Mouse (Mus musculus) hindbrain, embryonic 12.5 days (tissue): ENCODE data around the gene Pitpnc1. TPM values are rescaled to one million over a fixed set of nuclear protein-coding genes. Genes with fewer than 3 reads are reported as not detected.

Source experiments
- ATAC-seq: fragments of 200-750 bp; cut with Nextera tagmentation; 2 replicates; pipeline ENCODE4 v1.8.0; 2017; ENCODE audit warnings: moderate TSS enrichment; ENCODE audit not compliant: low FRiP score
- H3K27ac ChIP-seq: fragments of 300-500 bp; sonication (generic); 2 replicates; pipeline ENCODE4 v1.5.1; 2016; ENCODE audit warnings: mild to moderate bottlenecking
- H3K27me3 ChIP-seq: fragments of 300-500 bp; sonication (generic); 2 replicates; pipeline ENCODE4 v1.6.1; 2016; ENCODE audit warnings: mild to moderate bottlenecking
- H3K36me3 ChIP-seq: fragments of 300-500 bp; sonication (generic); 2 replicates; pipeline ENCODE4 v1.6.1; 2016; ENCODE audit warnings: mild to moderate bottlenecking
- H3K4me1 ChIP-seq: fragments of 300-500 bp; sonication (generic); 2 replicates; pipeline ENCODE4 v1.6.1; 2016
- H3K4me2 ChIP-seq: fragments of 300-500 bp; sonication (generic); replicated peaks from 2 replicates; pipeline ENCODE4 v1.6.1; 2016; ENCODE audit warnings: mild to moderate bottlenecking
- H3K4me3 ChIP-seq: fragments of 300-500 bp; sonication (generic); 2 replicates; pipeline ENCODE4 v1.5.1; 2016; ENCODE audit warnings: mild to moderate bottlenecking
- H3K9ac ChIP-seq: fragments of 300-500 bp; sonication (generic); 2 replicates; pipeline ENCODE4 v1.6.1; 2016; ENCODE audit warnings: mild to moderate bottlenecking, moderate library complexity
- H3K9me3 ChIP-seq: fragments of 300-500 bp; sonication (generic); replicated peaks from 2 replicates; pipeline ENCODE4 v1.6.1; 2016; ENCODE audit warnings: mild to moderate bottlenecking
- WGBS: fragments of 180-500 bp; shearing (Covaris S2); methylation state at CpG from one replicate; pipeline ENCODE4 v1.1.7; 2016; 5-methylcytosine and 5-hydroxymethylcytosine counted together
- polyA plus RNA-seq: library from polyadenylated mRNA; unstranded; fragments of >200 nt; fragmentation: Nextera tagmentation; extraction: Ambion mirVana; gene quantifications from 2 replicates; pipeline ENCODE4 v1.2.1, GENCODE M21; 2016

The Pitpnc1 gene
- polyA plus RNA-seq, 1 experiment from 2014 or later = 36.5 TPM

DNA sequence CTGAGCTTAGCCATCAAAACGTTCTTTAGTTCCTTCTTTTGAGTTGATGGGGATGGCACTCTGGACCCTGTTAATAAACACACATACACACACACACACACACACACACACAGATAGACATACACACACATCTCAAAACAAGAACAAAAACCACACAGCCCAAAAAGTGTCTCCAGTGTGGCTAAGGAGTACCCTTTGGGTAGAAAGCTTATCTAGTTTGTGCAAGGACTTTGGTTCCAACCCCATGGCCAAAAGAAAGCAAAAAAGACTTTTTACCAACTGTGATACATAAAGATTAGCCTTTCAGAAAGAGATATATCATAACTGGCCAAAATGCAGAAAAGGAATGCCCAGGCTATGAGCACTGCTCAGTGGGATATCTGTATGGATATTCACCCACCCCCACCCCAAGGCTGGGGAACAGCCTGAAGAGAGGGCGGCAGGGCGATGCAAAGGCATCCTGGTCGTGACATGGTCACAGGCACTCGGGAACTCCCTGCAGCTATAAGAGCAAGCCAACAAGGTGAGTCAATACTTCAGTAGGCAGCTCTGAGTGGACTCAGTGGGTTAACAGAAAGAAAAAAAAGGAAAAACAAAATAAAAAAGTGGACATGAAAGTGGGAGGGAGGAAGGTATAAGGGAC is 60.3 kb downstream of the Pitpnc1 start:
- Histone ChIP-seq H3K4me1 (peaks cover 24% of the 10 kb centered on the region), H3K4me3 (no peak overlapping the region), H3K27me3 (no peaks in the 10 kb centered on the region), H3K27ac (no peak overlapping the region), H3K4me2 (no peak overlapping the region), H3K9me3 (no peaks in the 10 kb centered on the region), H3K36me3 (no peaks in the 10 kb centered on the region), H3K9ac (no peak overlapping the region)
- no peak for ATAC-seq
- 69% methylated on average over 5 of the region's 5 CpGs for WGBS

GRCm38 (mm10) chr11:107408886-107409285 is 61.6 kb downstream of the Pitpnc1 start:
- no peaks in the 10 kb centered on the region for H3K36me3 ChIP-seq
- ATAC-seq = no peak

DNA sequence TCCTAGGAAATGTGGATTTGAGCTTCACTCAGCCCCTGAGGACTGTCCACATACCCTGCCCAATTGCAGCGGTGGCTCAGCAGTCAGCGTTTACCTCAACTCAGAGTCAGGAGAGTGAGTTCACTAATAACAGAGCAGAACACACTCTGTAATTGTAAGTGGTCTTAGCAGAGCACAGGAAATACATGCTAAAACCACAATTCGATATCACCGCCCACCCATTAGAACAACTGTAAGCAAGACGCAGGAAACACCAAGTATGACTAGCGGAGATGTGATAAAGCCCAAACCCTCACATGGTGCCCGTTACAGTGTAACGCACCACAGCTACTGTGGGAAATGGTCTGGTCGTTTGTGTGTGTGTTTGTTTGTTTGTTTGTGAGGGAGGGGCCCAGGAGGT is 62.8 kb downstream of the Pitpnc1 start:
- 93% methylated on average over 9 of the region's 9 CpGs for WGBS
- ATAC-seq = no peak
- H3K4me1 ChIP-seq = peaks cover 7% of the 10 kb centered on the region

More at GRCm38 (mm10) chr11:107408886-107409285, 61.6 kb downstream of the Pitpnc1 start:
- WGBS = 90% methylated on average over 7 of the region's 7 CpGs
- Histone ChIP-seq H3K4me2 (no peak overlapping the region), H3K9me3 (no peaks in the 10 kb centered on the region), H3K4me3 (no peak overlapping the region), H3K27me3 (no peaks in the 10 kb centered on the region), H3K9ac (no peak overlapping the region), H3K27ac (no peak overlapping the region), H3K4me1 (peaks cover 14% of the 10 kb centered on the region)

GRCm38 (mm10) chr11:107405606-107406333 is 64.7 kb downstream of the Pitpnc1 start:
- WGBS = 97% methylated on average over 11 of the region's 11 CpGs
- no peaks in the 10 kb centered on the region for H3K4me1 ChIP-seq
- ATAC-seq = no peak
- H3K9me3 ChIP-seq = no peaks in the 10 kb centered on the region
- no peak overlapping the region for H3K9ac ChIP-seq
- H3K27me3 ChIP-seq = no peaks in the 10 kb centered on the region
- H3K27ac ChIP-seq = no peak overlapping the region
- no peak overlapping the region for H3K4me3 ChIP-seq
- no peaks in the 10 kb centered on the region for H3K36me3 ChIP-seq
- H3K4me2 ChIP-seq = no peak overlapping the region

More for the DNA sequence above, 62.8 kb downstream of the Pitpnc1 start:
- Histone ChIP-seq H3K27ac (no peak overlapping the region), H3K4me3 (no peak overlapping the region), H3K36me3 (no peaks in the 10 kb centered on the region), H3K27me3 (no peaks in the 10 kb centered on the region), H3K4me2 (no peak overlapping the region), H3K9ac (no peak overlapping the region), H3K9me3 (no peaks in the 10 kb centered on the region)

- H3K9me3 ChIP-seq = no peaks in the 10 kb centered on the region
- H3K27ac ChIP-seq = no peak overlapping the region
- no peak overlapping the region for H3K4me2 ChIP-seq
- no peak for ATAC-seq
- WGBS = 79% methylated on average over 10 of the region's 10 CpGs
- H3K4me3 ChIP-seq = no peak overlapping the region
- no peak overlapping the region for H3K9ac ChIP-seq
- H3K36me3 ChIP-seq = no peaks in the 10 kb centered on the region
- no peaks in the 10 kb centered on the region for H3K27me3 ChIP-seq
- no peaks in the 10 kb centered on the region for H3K4me1 ChIP-seq
These were observed 67.2 kb downstream of the Pitpnc1 start for GRCm38 (mm10) chr11:107403309-107403708.

DNA sequence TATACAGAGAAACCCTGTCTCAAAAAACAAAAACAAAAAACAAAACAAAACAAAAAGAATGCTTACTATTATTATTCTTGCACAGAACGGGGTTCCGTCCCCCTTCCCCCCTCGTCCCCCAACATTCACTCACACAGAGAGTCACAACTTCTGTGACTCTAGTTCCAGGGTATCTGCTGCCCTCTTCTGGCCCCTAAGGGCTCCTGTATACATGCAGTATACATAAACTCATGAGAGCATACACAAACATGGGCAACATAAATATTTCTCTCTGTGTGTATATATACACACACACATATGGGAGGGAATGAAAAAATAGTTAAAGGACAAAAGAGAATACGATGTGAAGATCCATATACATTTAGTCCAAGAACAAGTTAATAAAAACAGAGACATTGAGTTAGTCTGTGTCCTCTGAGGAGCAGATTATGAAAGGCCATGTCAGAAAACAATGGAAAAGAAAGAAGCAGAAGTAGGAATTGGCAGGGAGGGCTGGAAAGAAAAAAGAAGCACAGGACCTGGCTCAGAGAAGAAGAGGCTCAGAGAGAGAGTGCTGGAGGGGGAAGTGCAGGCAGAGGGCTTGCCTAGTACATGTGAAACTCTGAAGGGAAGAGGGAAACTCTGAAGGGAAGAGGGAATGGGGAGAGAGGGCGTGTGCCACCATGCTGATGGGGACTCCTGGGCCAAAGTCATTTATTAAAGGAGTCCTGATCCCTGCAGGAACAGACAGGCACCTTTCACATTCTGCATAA is 68.5 kb downstream of the Pitpnc1 start:
- H3K27me3 ChIP-seq = no peaks in the 10 kb centered on the region
- 93% methylated on average over 5 of the region's 5 CpGs for WGBS
- H3K27ac ChIP-seq = no peak overlapping the region
- H3K36me3 ChIP-seq = no peaks in the 10 kb centered on the region
- H3K9me3 ChIP-seq = no peaks in the 10 kb centered on the region
- no peak for ATAC-seq
- no peak overlapping the region for H3K9ac ChIP-seq
- H3K4me3 ChIP-seq = no peak overlapping the region
- H3K4me2 ChIP-seq = no peak overlapping the region
- peaks cover 6% of the 10 kb centered on the region; the same call in 1 of the 2 replicates for H3K4me1 ChIP-seq

DNA sequence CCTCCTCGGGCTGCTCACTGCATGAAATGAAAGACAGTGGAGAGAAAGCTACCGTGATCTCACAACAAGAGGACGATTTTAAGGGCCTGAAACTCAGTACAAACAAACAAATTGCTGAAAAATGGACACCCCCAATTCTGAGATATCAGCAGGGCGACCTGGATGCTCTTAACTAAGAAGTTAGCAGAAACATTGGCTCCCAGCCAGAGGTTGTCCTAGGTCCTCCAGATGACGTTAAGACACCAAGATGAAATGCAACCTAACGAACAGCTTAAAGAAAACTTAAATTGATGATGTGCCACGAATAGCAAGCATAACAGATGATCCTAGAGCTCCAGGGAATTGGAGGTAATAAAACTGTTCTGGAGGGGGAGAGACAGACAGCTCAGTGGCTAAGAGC is 69.7 kb downstream of the Pitpnc1 start:
- H3K27ac ChIP-seq = no peak overlapping the region
- no peak for ATAC-seq
- H3K9ac ChIP-seq = no peak overlapping the region
- H3K9me3 ChIP-seq = no peaks in the 10 kb centered on the region
- 80% methylated on average over 7 of the region's 7 CpGs for WGBS
- no peaks in the 10 kb centered on the region for H3K27me3 ChIP-seq
- H3K4me2 ChIP-seq = no peak overlapping the region
- H3K4me3 ChIP-seq = no peak overlapping the region
- peaks cover 6% of the 10 kb centered on the region; the same call in 1 of the 2 replicates for H3K4me1 ChIP-seq
- no peaks in the 10 kb centered on the region for H3K36me3 ChIP-seq

DNA sequence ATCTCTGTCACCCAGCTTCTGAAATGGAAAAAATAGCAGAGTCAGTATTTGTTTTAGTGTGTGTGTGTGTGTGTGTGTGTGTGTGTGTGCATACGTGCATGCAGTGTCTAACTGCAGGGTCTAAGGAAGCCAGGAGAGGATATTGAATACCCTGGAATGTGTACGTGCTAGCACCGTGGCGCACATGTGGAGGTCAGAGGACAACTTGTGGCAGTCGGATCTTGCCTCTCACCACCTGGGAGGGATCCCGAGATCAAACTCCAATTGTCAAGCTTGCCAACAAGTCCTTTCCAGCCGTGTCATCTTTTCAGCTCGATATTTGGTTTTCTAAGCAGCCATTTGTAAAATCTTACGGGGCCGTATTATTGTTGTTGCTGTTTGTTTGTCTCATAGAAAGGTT is 70.5 kb downstream of the Pitpnc1 start:
- Histone ChIP-seq H3K9ac (no peak overlapping the region), H3K4me3 (no peak overlapping the region), H3K9me3 (no peaks in the 10 kb centered on the region), H3K4me1 (peaks cover 6% of the 10 kb centered on the region; the same call in 1 of the 2 replicates), H3K4me2 (no peak overlapping the region), H3K36me3 (no peaks in the 10 kb centered on the region), H3K27me3 (no peaks in the 10 kb centered on the region), H3K27ac (no peak overlapping the region)
- 73% methylated on average over 10 of the region's 10 CpGs for WGBS
- no peak for ATAC-seq

DNA sequence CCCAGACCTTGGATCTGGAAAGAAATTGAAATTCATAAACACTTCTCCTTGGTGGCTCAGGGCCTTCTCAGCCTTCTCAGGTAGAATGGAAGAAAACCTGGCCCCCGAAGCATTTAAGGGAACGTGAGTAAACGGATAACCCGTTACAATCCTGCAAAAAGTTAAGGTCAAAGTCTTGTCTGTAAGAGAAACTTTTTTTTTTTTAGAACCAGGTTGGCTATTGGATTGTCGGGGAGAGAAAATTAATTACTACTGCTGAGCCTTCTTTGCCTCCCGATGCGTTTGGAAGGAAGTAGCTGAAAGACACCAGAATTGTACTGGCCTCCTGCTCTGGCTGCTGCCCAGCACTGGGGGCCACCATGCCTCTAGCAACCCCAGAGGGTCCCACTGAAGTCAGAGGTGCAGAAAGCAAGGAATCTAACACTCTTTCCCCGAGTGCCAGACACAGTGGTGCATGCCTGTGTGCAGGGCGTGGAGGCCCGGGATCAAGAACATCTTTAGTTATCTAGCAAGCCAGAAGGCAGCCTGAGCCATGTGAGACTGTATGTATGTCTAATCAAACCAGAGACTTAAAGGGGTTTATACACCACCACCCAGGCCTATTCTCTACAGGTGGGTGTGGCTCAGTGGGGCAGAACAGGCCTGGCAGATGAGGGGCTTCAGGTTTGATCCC is 73.0 kb downstream of the Pitpnc1 start:
- no peak for ATAC-seq
- 81% methylated on average over 10 of the region's 10 CpGs for WGBS
- Histone ChIP-seq H3K4me3 (no peak overlapping the region), H3K27me3 (no peaks in the 10 kb centered on the region), H3K27ac (no peak overlapping the region), H3K9me3 (no peaks in the 10 kb centered on the region), H3K9ac (no peak overlapping the region), H3K36me3 (no peaks in the 10 kb centered on the region), H3K4me1 (peaks cover 6% of the 10 kb centered on the region; the same call in 1 of the 2 replicates), H3K4me2 (no peak overlapping the region)

- Histone ChIP-seq H3K4me2 (no peak overlapping the region), H3K36me3 (no peaks in the 10 kb centered on the region), H3K4me1 (peaks cover 22% of the 10 kb centered on the region), H3K27ac (no peak overlapping the region), H3K4me3 (no peak overlapping the region), H3K27me3 (no peaks in the 10 kb centered on the region), H3K9me3 (no peaks in the 10 kb centered on the region), H3K9ac (no peak overlapping the region)
- WGBS = 85% methylated on average over 3 of the region's 3 CpGs
- ATAC-seq = no peak
These were observed 76.3 kb downstream of the Pitpnc1 start for GRCm38 (mm10) chr11:107394245-107394644.

GRCm38 (mm10) chr11:107393828-107394165 is 76.7 kb downstream of the Pitpnc1 start:
- H3K9ac ChIP-seq = no peak overlapping the region
- H3K27me3 ChIP-seq = no peaks in the 10 kb centered on the region
- no peaks in the 10 kb centered on the region for H3K9me3 ChIP-seq
- no peak overlapping the region for H3K27ac ChIP-seq
- no peaks in the 10 kb centered on the region for H3K36me3 ChIP-seq
- H3K4me1 ChIP-seq = peaks cover 22% of the 10 kb centered on the region
- H3K4me3 ChIP-seq = no peak overlapping the region
- 91% methylated on average over 12 of the region's 12 CpGs for WGBS
- no peak for ATAC-seq
- no peak overlapping the region for H3K4me2 ChIP-seq

DNA sequence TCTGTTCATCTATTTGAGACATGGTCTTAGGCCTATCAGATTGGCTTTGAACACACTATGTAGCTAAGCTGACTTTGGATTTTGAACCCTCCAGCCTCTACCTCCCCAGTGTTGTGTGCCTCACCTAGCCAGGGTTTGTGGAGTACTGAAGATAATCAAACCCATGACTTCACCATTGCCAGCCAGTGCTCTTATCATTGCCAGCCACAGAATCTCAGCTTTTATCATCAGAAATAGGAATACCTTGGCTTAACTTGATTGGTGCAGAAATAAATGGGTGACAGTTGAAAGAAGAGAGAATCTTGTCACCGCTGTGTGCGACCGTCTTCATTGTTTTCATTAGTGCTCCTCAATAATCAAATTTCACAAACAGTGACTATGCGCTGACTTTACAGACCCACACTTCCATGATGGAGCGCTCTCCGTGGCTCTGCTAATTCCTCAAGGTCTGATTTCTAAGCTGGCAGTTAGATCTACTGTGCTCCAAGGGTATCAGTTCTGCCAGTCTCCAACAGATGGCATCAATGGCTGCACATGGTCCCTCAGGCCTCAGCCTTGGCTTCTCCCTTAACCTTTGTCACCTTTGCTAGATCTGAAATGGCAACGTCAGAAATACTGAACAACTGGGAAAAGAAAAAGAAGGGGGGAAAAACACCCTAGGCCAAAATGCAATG is 77.2 kb downstream of the Pitpnc1 start:
- Histone ChIP-seq H3K27me3 (no peaks in the 10 kb centered on the region), H3K9ac (no peak overlapping the region), H3K9me3 (no peaks in the 10 kb centered on the region), H3K4me1 (peaks cover 22% of the 10 kb centered on the region), H3K36me3 (no peaks in the 10 kb centered on the region), H3K4me2 (no peak overlapping the region), H3K27ac (no peak overlapping the region), H3K4me3 (no peak overlapping the region)
- no peak for ATAC-seq
- 89% methylated on average over 7 of the region's 7 CpGs for WGBS
